Mouse (Mus musculus): ENCODE results near the gene Cnr1. TPM values are rescaled to one million over a fixed set of nuclear protein-coding genes. Genes with fewer than 3 reads are reported as not detected.

Cnr1 gene
- polyA plus RNA-seq (2012; rRNA removed), result 0.06 and 0.11 TPM in 2 replicates

GRCm38 (mm10) chr4:33924234-33924888, at the start of gene Cnr1:
Cnr1 (plus strand) TSS chr4:33924593.

Other genes with a start within 250 kb of the Cnr1 start
- gene Spaca1, start 125.6 kb downstream of the Cnr1 start, polyA plus RNA-seq (2012; rRNA removed), result 0.14 and 0.23 TPM in 2 replicates